Mouse (Mus musculus): Measurements from ENCODE around the gene Fbxo34. TPM values are rescaled to one million over a fixed set of nuclear protein-coding genes. Genes with fewer than 3 reads are reported as not detected.
"Not testable (repeated sequence)": the region's sequence is repeated elsewhere in the genome, so short reads cannot be mapped to it uniquely, and the experiment has no call there.

The Fbxo34 gene
- 22.9 and 27.6 TPM in 2 replicates for polyA plus RNA-seq (2014; fragmentation: Nextera tagmentation; extraction: Ambion mirVana)

GRCm38 (mm10) chr14:47450121-47450520, at the start of gene Fbxo34:
TSS of gene Fbxo34 (plus strand) at chr14:47450421.
- not testable (repeated sequence) for H3K27me3 ChIP-seq (ENCODE audit: control insufficient read depth, insufficient read depth, low read length); ATAC-seq (replicated peaks; ENCODE audit: low FRiP score); DNase-seq (ENCODE audit: low spot score); H3K9ac ChIP-seq (ENCODE audit: low read length); H3K27ac ChIP-seq (ENCODE audit: low read depth, low read length); H3K4me1 ChIP-seq (replicated peaks; ENCODE audit: control insufficient read depth, insufficient read depth, low read length); H3K36me3 ChIP-seq (ENCODE audit: control insufficient read depth, insufficient read depth, low read length); H3K4me3 ChIP-seq (ENCODE audit: low read depth, low read length); H3K4me2 ChIP-seq (ENCODE audit: low read depth, low read length, severe bottlenecking); H3K9me3 ChIP-seq (ENCODE audit: control insufficient read depth, low read length)
- WGBS = 90% methylated on average over 2 of the region's 5 CpGs

- Histone ChIP-seq H3K27ac (ENCODE audit: low read depth, low read length) (no peak overlapping the region), H3K4me2 (ENCODE audit: low read depth, low read length, severe bottlenecking) (no peak overlapping the region), H3K4me3 (ENCODE audit: low read depth, low read length) (no peak overlapping the region), H3K27me3 (ENCODE audit: control insufficient read depth, insufficient read depth, low read length) (no peaks in the 10 kb centered on the region), H3K9me3 (ENCODE audit: control insufficient read depth, low read length) (no peaks in the 10 kb centered on the region), H3K4me1 (replicated peaks; ENCODE audit: control insufficient read depth, insufficient read depth, low read length) (no peaks in the 10 kb centered on the region), H3K36me3 (ENCODE audit: control insufficient read depth, insufficient read depth, low read length) (peaks cover 16% of the 10 kb centered on the region; the same call in 1 of the 2 replicates), H3K9ac (ENCODE audit: low read length) (no peak overlapping the region)
- 91% methylated on average over 8 of the region's 8 CpGs for WGBS
- ATAC-seq (replicated peaks; ENCODE audit: low FRiP score) (no peak), DNase-seq (ENCODE audit: low spot score) (no peak)
Measured at GRCm38 (mm10) chr14:47402735-47403134, 47.5 kb upstream of the Fbxo34 start.

- Histone ChIP-seq H3K4me3 (ENCODE audit: low read depth, low read length) (no peak overlapping the region), H3K4me2 (ENCODE audit: low read depth, low read length, severe bottlenecking) (no peak overlapping the region), H3K27me3 (ENCODE audit: control insufficient read depth, insufficient read depth, low read length) (no peaks in the 10 kb centered on the region), H3K4me1 (replicated peaks; ENCODE audit: control insufficient read depth, insufficient read depth, low read length) (no peaks in the 10 kb centered on the region), H3K9ac (ENCODE audit: low read length) (no peak overlapping the region), H3K27ac (ENCODE audit: low read depth, low read length) (no peak overlapping the region), H3K36me3 (ENCODE audit: control insufficient read depth, insufficient read depth, low read length) (peaks cover 23% of the 10 kb centered on the region; the same call in 1 of the 2 replicates), H3K9me3 (ENCODE audit: control insufficient read depth, low read length) (no peaks in the 10 kb centered on the region)
- DNase-seq (ENCODE audit: low spot score) = no peak
- no peak for ATAC-seq (replicated peaks; ENCODE audit: low FRiP score)
- WGBS = 85% methylated on average over 9 of the region's 9 CpGs
Measured at GRCm38 (mm10) chr14:47406000-47406399, 44.2 kb upstream of the Fbxo34 start.

- peak overlapping the region; percentile 45 for H3K4me3 ChIP-seq (ENCODE audit: low read depth, low read length)
- ATAC-seq (replicated peaks; ENCODE audit: low FRiP score) (no peak), DNase-seq (ENCODE audit: low spot score) (no peak)
- H3K4me1 ChIP-seq (replicated peaks; ENCODE audit: control insufficient read depth, insufficient read depth, low read length) = peaks cover 7% of the 10 kb centered on the region
- H3K4me2 ChIP-seq (ENCODE audit: low read depth, low read length, severe bottlenecking) = peak overlapping the region; percentile 80
- no peaks in the 10 kb centered on the region for H3K27me3 ChIP-seq (ENCODE audit: control insufficient read depth, insufficient read depth, low read length)
- peaks cover 6% of the 10 kb centered on the region; the same call in 1 of the 2 replicates for H3K36me3 ChIP-seq (ENCODE audit: control insufficient read depth, insufficient read depth, low read length)
- WGBS = 49% methylated on average over 3 of the region's 3 CpGs
- H3K9ac ChIP-seq (ENCODE audit: low read length) = peak overlapping the region; percentile 61
- H3K9me3 ChIP-seq (ENCODE audit: control insufficient read depth, low read length) = no peaks in the 10 kb centered on the region
- no peak overlapping the region for H3K27ac ChIP-seq (ENCODE audit: low read depth, low read length)
Measured at GRCm38 (mm10) chr14:47417346-47417745, 32.9 kb upstream of the Fbxo34 start.

GRCm38 (mm10) chr14:47417775-47418665, 32.2 kb upstream of the Fbxo34 start, which contains the start of gene Dlgap5:
TSS of gene Dlgap5 (minus strand) at chr14:47418407.
- DNase-seq (ENCODE audit: low spot score) (peak; percentile 95), ATAC-seq (replicated peaks; ENCODE audit: low FRiP score) (peak; percentile 98)
- Histone ChIP-seq H3K4me3 (ENCODE audit: low read depth, low read length) (peak within 1 kb of the TSS; percentile 45), H3K4me1 (replicated peaks; ENCODE audit: control insufficient read depth, insufficient read depth, low read length) (peaks cover 7% of the 10 kb centered on the region), H3K27ac (ENCODE audit: low read depth, low read length) (no peak within 1 kb of the TSS), H3K9me3 (ENCODE audit: control insufficient read depth, low read length) (no peaks in the 10 kb centered on the region), H3K36me3 (ENCODE audit: control insufficient read depth, insufficient read depth, low read length) (peaks cover 6% of the 10 kb centered on the region; the same call in 1 of the 2 replicates), H3K27me3 (ENCODE audit: control insufficient read depth, insufficient read depth, low read length) (no peaks in the 10 kb centered on the region), H3K9ac (ENCODE audit: low read length) (peak within 1 kb of the TSS; percentile 61), H3K4me2 (ENCODE audit: low read depth, low read length, severe bottlenecking) (peak within 1 kb of the TSS; percentile 80)
- 2% methylated on average over 36 of the region's 36 CpGs for WGBS

- Histone ChIP-seq H3K27ac (ENCODE audit: low read depth, low read length) (no peak overlapping the region), H3K9me3 (ENCODE audit: control insufficient read depth, low read length) (no peaks in the 10 kb centered on the region), H3K4me2 (ENCODE audit: low read depth, low read length, severe bottlenecking) (peak overlapping the region; percentile 80), H3K4me3 (ENCODE audit: low read depth, low read length) (peak overlapping the region; percentile 45), H3K4me1 (replicated peaks; ENCODE audit: control insufficient read depth, insufficient read depth, low read length) (peaks cover 7% of the 10 kb centered on the region), H3K9ac (ENCODE audit: low read length) (peak overlapping the region; percentile 55; the same call in 1 of the 2 replicates), H3K36me3 (ENCODE audit: control insufficient read depth, insufficient read depth, low read length) (peaks cover 6% of the 10 kb centered on the region; the same call in 1 of the 2 replicates), H3K27me3 (ENCODE audit: control insufficient read depth, insufficient read depth, low read length) (no peaks in the 10 kb centered on the region)
- no peak for ATAC-seq (replicated peaks; ENCODE audit: low FRiP score)
- 61% methylated on average over 5 of the region's 5 CpGs for WGBS
- no peak for DNase-seq (ENCODE audit: low spot score)
Measured at GRCm38 (mm10) chr14:47418666-47418991, 31.6 kb upstream of the Fbxo34 start.

- Histone ChIP-seq H3K4me2 (ENCODE audit: low read depth, low read length, severe bottlenecking) (no peak overlapping the region), H3K27ac (ENCODE audit: low read depth, low read length) (no peak overlapping the region), H3K9me3 (ENCODE audit: control insufficient read depth, low read length) (no peaks in the 10 kb centered on the region), H3K9ac (ENCODE audit: low read length) (no peak overlapping the region), H3K36me3 (ENCODE audit: control insufficient read depth, insufficient read depth, low read length) (peaks cover under 1% of the 10 kb centered on the region; the same call in 1 of the 2 replicates), H3K4me1 (replicated peaks; ENCODE audit: control insufficient read depth, insufficient read depth, low read length) (peaks cover 7% of the 10 kb centered on the region), H3K27me3 (ENCODE audit: control insufficient read depth, insufficient read depth, low read length) (no peaks in the 10 kb centered on the region), H3K4me3 (ENCODE audit: low read depth, low read length) (no peak overlapping the region)
- ATAC-seq (replicated peaks; ENCODE audit: low FRiP score) = no peak
- WGBS = 88% methylated on average over 9 of the region's 9 CpGs
- no peak for DNase-seq (ENCODE audit: low spot score)
Measured at GRCm38 (mm10) chr14:47419034-47419625, 31.1 kb upstream of the Fbxo34 start.

- ATAC-seq (replicated peaks; ENCODE audit: low FRiP score) (no peak), DNase-seq (ENCODE audit: low spot score) (peak; percentile 51)
- H3K27ac ChIP-seq (ENCODE audit: low read depth, low read length) = no peak overlapping the region
- no peaks in the 10 kb centered on the region for H3K27me3 ChIP-seq (ENCODE audit: control insufficient read depth, insufficient read depth, low read length)
- H3K9ac ChIP-seq (ENCODE audit: low read length) = no peak overlapping the region
- H3K4me2 ChIP-seq (ENCODE audit: low read depth, low read length, severe bottlenecking) = no peak overlapping the region
- H3K36me3 ChIP-seq (ENCODE audit: control insufficient read depth, insufficient read depth, low read length) = no peaks in the 10 kb centered on the region
- no peaks in the 10 kb centered on the region for H3K9me3 ChIP-seq (ENCODE audit: control insufficient read depth, low read length)
- WGBS = 93% methylated on average over 24 of the region's 24 CpGs
- no peak overlapping the region for H3K4me3 ChIP-seq (ENCODE audit: low read depth, low read length)
- peaks cover 7% of the 10 kb centered on the region for H3K4me1 ChIP-seq (replicated peaks; ENCODE audit: control insufficient read depth, insufficient read depth, low read length)
Measured at GRCm38 (mm10) chr14:47419723-47420276, 30.4 kb upstream of the Fbxo34 start.

All from forebrain, embryonic 11.5 days (tissue).